Mouse (Mus musculus) olfactory bulb, adult 2 months (tissue): ENCODE measurements around the gene Iqcf6. TPM values are rescaled to one million over a fixed set of nuclear protein-coding genes. Genes with fewer than 3 reads are reported as not detected.
A peak's percentile ranks its signal among the peaks of the same experiment; 100 is the strongest.

Experiments
- H3K27ac ChIP-seq: fragments of 200-500 bp; 2 replicates; pipeline ENCODE4 v1.5.1; 2012; ENCODE audit warnings: low read depth, low read length; ENCODE audit not compliant: insufficient read depth
- H3K4me1 ChIP-seq: fragments of 200-500 bp; 2 replicates; pipeline ENCODE4 v1.6.1; 2012; ENCODE audit warnings: low read length; ENCODE audit not compliant: control insufficient read depth, insufficient read depth
- H3K4me3 ChIP-seq: fragments of 200-500 bp; 2 replicates; pipeline ENCODE4 v1.5.1; 2012; ENCODE audit warnings: mild to moderate bottlenecking, low read depth, low read length, moderate library complexity; ENCODE audit not compliant: insufficient read depth
- CTCF ChIP-seq: fragments of 200-500 bp; IDR thresholded peaks from 2 replicates; pipeline ENCODE4 v1.5.1; 2012; ENCODE audit warnings: low read depth, mild to moderate bottlenecking, low read length, moderate library complexity; ENCODE audit not compliant: insufficient read depth
- POLR2A ChIP-seq: fragments of 200-500 bp; IDR thresholded peaks from 2 replicates; pipeline ENCODE4 v1.6.1; 2012; ENCODE audit warnings: mild to moderate bottlenecking, low read depth, low read length, moderate library complexity; ENCODE audit not compliant: insufficient read depth
- WGBS: fragments of 180-500 bp; shearing (Covaris S2); methylation state at CpG from one replicate; pipeline ENCODE4 v1.1.7; 2018; 5-methylcytosine and 5-hydroxymethylcytosine counted together
- polyA plus RNA-seq: library from polyadenylated mRNA; stranded (reverse); fragments of >200 nt; gene quantifications from 2 replicates; pipeline ENCODE4 v1.2.4, GENCODE M21; 2012; ENCODE audit warnings: low replicate concordance; ENCODE audit not compliant: missing spikeins, insufficient read depth, insufficient read length

The Iqcf6 gene
- polyA plus RNA-seq, 1 experiment, result not detected

DNA sequence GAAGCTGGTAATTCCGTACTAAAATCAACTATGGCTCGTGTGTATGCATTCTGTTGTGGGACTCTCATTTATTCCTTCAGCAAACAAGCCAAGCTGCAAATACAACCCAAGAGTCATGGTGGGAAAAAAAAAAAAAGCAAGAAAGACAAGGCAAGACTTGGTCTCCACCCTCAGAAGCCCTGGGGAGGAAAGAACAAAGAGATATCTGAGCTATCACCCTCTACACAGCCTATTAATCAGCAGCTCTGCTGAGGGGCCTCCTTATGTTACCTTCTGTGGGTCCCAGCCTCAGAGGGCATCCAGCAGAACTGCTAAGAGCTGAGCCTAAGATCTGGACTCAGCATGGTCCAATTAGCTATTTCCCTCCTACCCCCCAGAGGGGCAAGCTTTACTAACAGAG lies 47.5 kb downstream of the Iqcf6 start:
- 33% methylated on average over 2 of the region's 2 CpGs for WGBS
- peak overlapping the region; percentile 41; the same call in 1 of the 2 replicates for H3K27ac ChIP-seq
- no peak for TF ChIP-seq POLR2A
- TF ChIP-seq CTCF, result no peak
- no peak overlapping the region for H3K4me3 ChIP-seq
- H3K4me1 ChIP-seq, result peaks cover 61% of the 10 kb centered on the region

DNA sequence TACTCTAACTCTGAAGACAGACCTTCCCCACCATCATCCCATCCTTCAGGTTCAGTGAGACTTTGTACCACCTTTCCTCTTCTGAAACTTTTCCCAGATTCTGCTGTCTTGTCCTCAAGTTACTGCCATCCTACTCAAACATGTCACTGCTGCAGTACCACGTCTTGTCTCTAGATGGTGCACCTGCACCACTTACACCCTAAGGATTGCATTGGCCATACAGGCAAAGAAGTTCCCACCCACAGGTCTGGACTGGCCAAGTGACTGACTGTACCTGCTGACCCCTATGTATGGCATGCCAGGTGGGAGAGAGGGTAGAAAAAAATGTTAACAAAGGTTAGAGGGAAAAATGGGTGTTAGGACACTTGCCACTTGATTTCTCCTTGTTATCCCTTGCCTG lies 49.1 kb downstream of the Iqcf6 start:
- 0% methylated on average over 1 of the region's 1 CpGs for WGBS
- peaks cover 53% of the 10 kb centered on the region for H3K4me1 ChIP-seq
- peak overlapping the region; percentile 80; the same call in 1 of the 2 replicates for H3K27ac ChIP-seq
- TF ChIP-seq POLR2A (no peak), CTCF (0 out of 2 replicates have a peak, but pooled peaks have one; percentile 11)
- no peak overlapping the region for H3K4me3 ChIP-seq

DNA sequence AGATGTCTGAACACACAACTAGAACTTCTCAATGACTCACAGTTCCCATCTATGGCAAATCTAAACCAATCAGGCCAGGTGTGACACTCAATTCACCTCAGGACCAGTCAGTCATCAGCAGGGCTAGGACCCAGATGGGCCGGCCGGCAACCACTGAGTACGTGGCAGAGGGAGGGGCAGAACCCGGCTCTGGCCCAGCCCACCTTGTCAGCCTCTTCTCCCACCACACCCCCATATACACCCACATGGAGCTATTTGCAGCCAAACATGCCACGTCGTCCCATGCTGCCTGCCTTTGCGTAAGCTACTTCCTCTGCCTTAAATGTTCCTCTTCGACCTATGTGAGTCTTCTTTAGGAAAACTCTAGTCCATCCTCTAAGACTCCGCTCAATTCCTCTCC lies 49.6 kb downstream of the Iqcf6 start:
- Histone ChIP-seq H3K4me1 (peaks cover 57% of the 10 kb centered on the region), H3K4me3 (no peak overlapping the region), H3K27ac (peak overlapping the region; percentile 80; the same call in 1 of the 2 replicates)
- WGBS, result 34% methylated on average over 9 of the region's 9 CpGs
- TF ChIP-seq CTCF (no peak), POLR2A (no peak)

GRCm38 (mm10) chr9:106676571-106676970 lies 50.2 kb downstream of the Iqcf6 start:
- WGBS, result 59% methylated on average over 4 of the region's 4 CpGs
- TF ChIP-seq POLR2A (no peak), CTCF (no peak)
- Histone ChIP-seq H3K27ac (peak overlapping the region; percentile 80), H3K4me1 (peaks cover 57% of the 10 kb centered on the region), H3K4me3 (no peak overlapping the region)

Other genes with a start within 250 kb of the Iqcf6 start
- not detected in 2 replicates for gene Rpl29, start 197.1 kb upstream of the Iqcf6 start, polyA plus RNA-seq
- not detected in 2 replicates for gene Acy1, start 188.3 kb upstream of the Iqcf6 start, polyA plus RNA-seq
- not detected in 2 replicates for gene Abhd14b, start 179.1 kb upstream of the Iqcf6 start, polyA plus RNA-seq
- not detected in 2 replicates for gene Abhd14a, start 178.9 kb upstream of the Iqcf6 start, polyA plus RNA-seq
- not detected in 2 replicates for gene Pcbp4, start 173.3 kb upstream of the Iqcf6 start, polyA plus RNA-seq
- not detected in 2 replicates for gene Gpr62, start 160.6 kb upstream of the Iqcf6 start, polyA plus RNA-seq
- not detected in 2 replicates for gene Rrp9, start 150.6 kb upstream of the Iqcf6 start, polyA plus RNA-seq
- gene Parp3, start 149.6 kb upstream of the Iqcf6 start, polyA plus RNA-seq, result not detected in 2 replicates
- not detected in 2 replicates for gene Iqcf1, start 126.6 kb upstream of the Iqcf6 start, polyA plus RNA-seq
- not detected in 2 replicates for gene Iqcf5, start 112.0 kb upstream of the Iqcf6 start, polyA plus RNA-seq
- not detected in 2 replicates for gene Iqcf3, start 65.0 kb upstream of the Iqcf6 start, polyA plus RNA-seq
- gene Iqcf4, start 55.6 kb upstream of the Iqcf6 start, polyA plus RNA-seq, result not detected in 2 replicates
- gene Grm2, start 29.5 kb downstream of the Iqcf6 start, polyA plus RNA-seq, result not detected in 2 replicates
- gene Tex264, start 59.3 kb downstream of the Iqcf6 start, polyA plus RNA-seq, result not detected in 2 replicates
- gene Rad54l2, start 162.6 kb downstream of the Iqcf6 start, polyA plus RNA-seq, result not detected in 2 replicates
- not detected in 2 replicates for gene Dcaf1, start 195.3 kb downstream of the Iqcf6 start, polyA plus RNA-seq